Mouse (Mus musculus): ENCODE results near the gene Smad6. TPM values are rescaled to one million over a fixed set of nuclear protein-coding genes. Genes with fewer than 3 reads are reported as not detected.

The Smad6 gene
- polyA plus RNA-seq, 1 experiment from 2014 or later, result 2.6 TPM

DNA sequence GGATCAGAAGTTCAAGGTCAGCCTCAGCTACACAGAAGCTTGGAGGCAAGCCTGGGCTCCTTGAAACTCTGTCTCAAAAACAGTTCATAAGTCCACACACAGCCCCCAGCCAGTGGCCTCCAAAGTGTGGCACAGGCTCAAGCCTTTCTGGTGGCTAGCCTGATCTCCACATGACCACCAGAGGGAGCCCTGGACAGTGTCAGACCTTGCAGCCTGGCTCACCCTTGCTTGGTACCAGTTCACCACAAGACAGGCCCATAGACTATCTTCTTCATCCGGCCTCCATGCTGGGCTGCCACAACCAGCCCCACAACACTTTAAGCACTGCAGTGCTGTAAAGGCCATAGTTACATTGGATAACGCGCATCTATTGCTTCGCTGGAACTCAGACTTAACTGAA is 103.6 kb downstream of the Smad6 start:
- WGBS, result 74% methylated on average over 4 of the region's 4 CpGs
- H3K9ac ChIP-seq, result no peak overlapping the region
- no peaks in the 10 kb centered on the region for H3K27me3 ChIP-seq
- no peaks in the 10 kb centered on the region for H3K9me3 ChIP-seq
- no peak overlapping the region for H3K4me2 ChIP-seq
- H3K4me1 ChIP-seq (replicated peaks), result no peaks in the 10 kb centered on the region
- ATAC-seq (ENCODE audit: low FRiP score, low read depth), result no peak
- no peak overlapping the region for H3K27ac ChIP-seq (replicated peaks)
- H3K4me3 ChIP-seq, result no peak overlapping the region
- H3K36me3 ChIP-seq, result no peaks in the 10 kb centered on the region

DNA sequence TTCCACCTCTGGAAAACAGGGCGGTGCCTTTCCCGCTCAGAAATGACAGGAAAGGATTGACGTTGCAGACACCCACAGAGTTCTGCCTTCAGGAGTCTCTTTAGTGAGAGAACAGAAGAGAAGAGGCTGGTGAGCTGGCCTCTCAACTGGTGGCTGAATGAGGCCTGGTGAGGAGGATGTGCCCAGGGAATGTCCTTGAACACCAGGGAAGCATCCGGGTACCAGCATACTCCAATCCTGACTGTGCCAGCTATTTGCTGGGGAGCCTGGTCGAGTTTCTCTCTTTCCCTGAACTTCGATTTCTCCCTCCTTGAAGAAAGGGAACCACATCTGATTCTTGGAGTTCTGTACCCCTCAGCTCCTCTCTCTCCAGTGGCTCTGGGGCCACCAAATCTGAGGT is 105.4 kb downstream of the Smad6 start:
- no peak overlapping the region for H3K4me3 ChIP-seq
- H3K4me1 ChIP-seq (replicated peaks), result no peaks in the 10 kb centered on the region
- H3K9ac ChIP-seq, result no peak overlapping the region
- no peaks in the 10 kb centered on the region for H3K36me3 ChIP-seq
- ATAC-seq (ENCODE audit: low FRiP score, low read depth), result no peak
- WGBS, result 76% methylated on average over 6 of the region's 6 CpGs
- H3K4me2 ChIP-seq, result no peak overlapping the region
- no peaks in the 10 kb centered on the region for H3K9me3 ChIP-seq
- H3K27me3 ChIP-seq, result no peaks in the 10 kb centered on the region
- no peak overlapping the region for H3K27ac ChIP-seq (replicated peaks)

DNA sequence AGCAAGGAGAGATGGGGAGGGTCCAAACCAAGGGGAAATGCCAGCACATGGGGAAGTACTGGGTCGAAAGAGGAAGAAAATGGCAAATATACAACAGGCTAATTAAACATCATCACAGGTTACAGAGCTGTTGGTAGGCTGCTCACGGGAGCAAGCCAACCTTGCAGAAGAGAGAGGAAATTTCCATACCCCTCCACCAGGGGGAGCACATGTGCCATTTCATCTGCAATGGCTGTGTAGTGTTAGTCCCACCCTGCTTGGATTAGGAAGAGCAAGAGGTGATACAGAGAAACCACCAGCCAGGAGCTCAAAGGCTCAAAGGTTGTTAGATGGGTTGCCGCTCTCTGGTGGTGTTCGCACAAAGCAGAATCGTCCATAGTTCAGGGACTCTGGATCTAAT is 105.9 kb downstream of the Smad6 start:
- Histone ChIP-seq H3K4me1 (replicated peaks) (no peaks in the 10 kb centered on the region), H3K27me3 (no peaks in the 10 kb centered on the region), H3K4me2 (no peak overlapping the region), H3K27ac (replicated peaks) (no peak overlapping the region), H3K36me3 (no peaks in the 10 kb centered on the region), H3K9ac (no peak overlapping the region), H3K4me3 (no peak overlapping the region), H3K9me3 (no peaks in the 10 kb centered on the region)
- WGBS, result 71% methylated on average over 5 of the region's 5 CpGs
- no peak for ATAC-seq (ENCODE audit: low FRiP score, low read depth)

DNA sequence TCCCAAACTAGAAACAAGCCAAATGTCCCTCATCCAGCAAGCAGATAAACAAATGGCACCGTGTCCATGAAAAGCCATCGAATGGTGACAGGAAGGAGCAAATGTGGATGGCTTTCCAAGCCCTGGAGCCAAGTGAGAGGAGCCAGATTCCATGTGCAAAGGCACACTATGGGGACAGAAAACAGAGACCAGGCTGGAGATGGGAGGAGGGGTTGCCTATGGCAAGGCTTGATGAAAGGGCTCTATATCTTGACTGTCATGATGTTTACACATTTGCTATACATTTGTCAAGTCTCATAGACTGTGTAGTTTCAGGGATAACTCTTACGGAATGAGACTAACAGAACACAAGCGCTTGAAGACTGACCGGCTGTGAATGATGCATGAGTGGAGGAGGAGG is 106.9 kb downstream of the Smad6 start:
- 91% methylated on average over 5 of the region's 5 CpGs for WGBS
- Histone ChIP-seq H3K4me2 (no peak overlapping the region), H3K4me1 (replicated peaks) (no peaks in the 10 kb centered on the region), H3K9me3 (no peaks in the 10 kb centered on the region), H3K9ac (no peak overlapping the region), H3K4me3 (no peak overlapping the region), H3K36me3 (no peaks in the 10 kb centered on the region), H3K27me3 (no peaks in the 10 kb centered on the region), H3K27ac (replicated peaks) (no peak overlapping the region)
- ATAC-seq (ENCODE audit: low FRiP score, low read depth), result no peak

DNA sequence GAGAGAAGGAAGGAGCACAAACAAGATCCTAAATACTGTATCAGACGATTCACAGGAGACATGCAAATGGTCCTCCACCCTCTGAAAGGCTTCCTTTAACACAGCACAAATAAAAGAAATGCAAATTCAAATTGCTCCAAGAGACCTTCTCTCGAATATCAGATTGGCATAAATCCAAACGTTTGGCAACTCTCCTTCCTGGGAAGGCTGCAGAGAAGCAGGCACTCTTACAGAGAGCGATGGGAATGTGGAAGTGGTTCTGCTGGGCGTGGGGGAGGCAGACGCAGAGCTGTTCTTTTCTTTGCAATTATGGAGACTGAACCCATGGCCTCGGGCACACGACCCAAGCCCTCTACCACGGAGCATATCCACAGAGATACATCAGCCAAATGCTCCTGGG is 109.8 kb downstream of the Smad6 start:
- 33% methylated on average over 9 of the region's 9 CpGs for WGBS
- no peaks in the 10 kb centered on the region for H3K9me3 ChIP-seq
- ATAC-seq (ENCODE audit: low FRiP score, low read depth), result no peak
- no peaks in the 10 kb centered on the region for H3K4me1 ChIP-seq (replicated peaks)
- no peak overlapping the region for H3K4me2 ChIP-seq
- no peaks in the 10 kb centered on the region for H3K36me3 ChIP-seq
- H3K27ac ChIP-seq (replicated peaks), result no peak overlapping the region
- H3K27me3 ChIP-seq, result no peaks in the 10 kb centered on the region
- no peak overlapping the region for H3K4me3 ChIP-seq
- H3K9ac ChIP-seq, result no peak overlapping the region

DNA sequence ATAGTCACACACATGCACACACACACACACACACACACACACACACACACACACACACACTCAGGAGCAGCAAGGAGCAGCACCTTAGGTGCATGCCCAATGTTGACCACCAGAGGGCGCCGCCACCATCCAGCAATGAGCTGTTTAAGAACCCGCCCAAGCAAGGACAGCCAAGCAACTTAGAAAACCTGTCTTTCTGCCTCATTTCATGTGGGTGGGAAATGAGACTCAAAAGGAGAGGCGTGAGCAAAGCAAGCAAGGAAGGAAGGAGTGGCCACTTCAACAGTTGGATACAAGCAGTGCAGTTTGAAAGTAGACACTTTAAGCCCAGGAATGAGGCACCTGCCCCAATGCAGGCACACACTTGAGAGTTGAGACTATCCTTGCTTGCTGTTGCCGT is 112.2 kb downstream of the Smad6 start:
- ATAC-seq (ENCODE audit: low FRiP score, low read depth), result no peak
- Histone ChIP-seq H3K36me3 (no peaks in the 10 kb centered on the region), H3K4me3 (no peak overlapping the region), H3K9me3 (no peaks in the 10 kb centered on the region), H3K4me1 (replicated peaks) (no peaks in the 10 kb centered on the region), H3K9ac (no peak overlapping the region), H3K4me2 (no peak overlapping the region), H3K27ac (replicated peaks) (no peak overlapping the region), H3K27me3 (no peaks in the 10 kb centered on the region)
- 14% methylated on average over 5 of the region's 5 CpGs for WGBS

DNA sequence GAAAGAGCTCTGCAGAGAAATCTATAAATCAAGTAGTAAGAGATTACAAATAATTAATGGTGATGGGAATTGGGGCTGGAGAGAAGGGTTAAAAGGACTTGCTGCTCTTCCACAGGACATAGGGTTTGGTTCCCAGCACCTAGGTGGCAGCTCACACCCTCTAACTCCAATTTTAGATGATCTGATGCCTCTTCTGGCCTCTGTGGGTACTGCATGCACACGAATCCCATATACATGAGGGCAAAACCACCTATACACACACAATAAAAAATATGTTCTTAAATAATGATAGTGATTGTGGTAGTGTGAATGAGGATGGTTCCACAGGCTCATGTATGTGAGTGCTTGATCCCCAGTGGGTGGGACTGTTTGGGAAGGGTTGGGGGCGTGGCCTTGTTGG is 117.3 kb downstream of the Smad6 start:
- H3K9me3 ChIP-seq, result no peaks in the 10 kb centered on the region
- H3K4me2 ChIP-seq, result no peak overlapping the region
- H3K4me1 ChIP-seq (replicated peaks), result no peaks in the 10 kb centered on the region
- 93% methylated on average over 2 of the region's 2 CpGs for WGBS
- no peaks in the 10 kb centered on the region for H3K36me3 ChIP-seq
- H3K27ac ChIP-seq (replicated peaks), result no peak overlapping the region
- H3K4me3 ChIP-seq, result no peak overlapping the region
- H3K27me3 ChIP-seq, result no peaks in the 10 kb centered on the region
- no peak for ATAC-seq (ENCODE audit: low FRiP score, low read depth)
- H3K9ac ChIP-seq, result no peak overlapping the region

Other genes starting within 250 kb of the Smad6 start
- not detected in 2 replicates for gene Lctl, start 95.1 kb upstream of the Smad6 start, polyA plus RNA-seq (2015; fragmentation: Nextera tagmentation; extraction: Ambion mirVana)
- 5.6 and 6.7 TPM in 2 replicates for gene Zwilch, start 151.0 kb upstream of the Smad6 start, polyA plus RNA-seq (2015; fragmentation: Nextera tagmentation; extraction: Ambion mirVana)
- 562 and 595 TPM in 2 replicates for gene Rpl4, start 151.3 kb upstream of the Smad6 start, polyA plus RNA-seq (2015; fragmentation: Nextera tagmentation; extraction: Ambion mirVana)
- gene Snapc5, start 157.2 kb upstream of the Smad6 start, polyA plus RNA-seq (2015; fragmentation: Nextera tagmentation; extraction: Ambion mirVana), result 34.3 and 41.4 TPM in 2 replicates
- 2.7 and 3.2 TPM in 2 replicates for gene Uchl4, start 213.1 kb upstream of the Smad6 start, polyA plus RNA-seq (2015; fragmentation: Nextera tagmentation; extraction: Ambion mirVana)
- gene Map2k1, start 231.6 kb upstream of the Smad6 start, polyA plus RNA-seq (2015; fragmentation: Nextera tagmentation; extraction: Ambion mirVana), result 71.0 and 72.2 TPM in 2 replicates

All from hindbrain, embryonic 15.5 days (tissue).